Mouse (Mus musculus) limb, embryonic 11.5 days (tissue): ENCODE measurements at regions not wholly inside any gene's neighbourhood (a gene's known extent, or its start where the extent isn't known, plus 50 kb on each side); places are given as distances from the start of the nearest gene placed in this dataset.

Experiments used
- ATAC-seq: fragments of 200-750 bp; cut with Nextera tagmentation; 2 replicates; pipeline ENCODE4 v1.8.0; 2017; ENCODE audit warnings: low read depth; ENCODE audit not compliant: insufficient number of reproducible peaks, low FRiP score, low TSS enrichment
- DNase-seq: peaks from one replicate; pipeline ENCODE4 v3.0.0-alpha.2; 2015; ENCODE audit warnings: low spot score
- H3K27ac ChIP-seq: fragments of 300-500 bp; sonication (generic); replicated peaks from 2 replicates; pipeline ENCODE4 v1.5.1; 2014; ENCODE audit warnings: low read depth, mild to moderate bottlenecking, low read length
- H3K27me3 ChIP-seq: fragments of 300-500 bp; sonication (generic); 2 replicates; pipeline ENCODE4 v1.6.1; 2014; ENCODE audit warnings: mild to moderate bottlenecking, low read length, mixed read lengths; ENCODE audit not compliant: control insufficient read depth, insufficient read depth
- H3K36me3 ChIP-seq: fragments of 300-500 bp; sonication (generic); 2 replicates; pipeline ENCODE4 v1.6.1; 2014; ENCODE audit warnings: mild to moderate bottlenecking, low read length, moderate library complexity, mixed read lengths; ENCODE audit not compliant: control insufficient read depth, insufficient read depth
- H3K4me1 ChIP-seq: fragments of 300-500 bp; sonication (generic); 2 replicates; pipeline ENCODE4 v1.6.1; 2014; ENCODE audit warnings: low read length, mixed read lengths; ENCODE audit not compliant: control insufficient read depth, insufficient read depth
- H3K4me2 ChIP-seq: fragments of 300-500 bp; sonication (generic); 2 replicates; pipeline ENCODE4 v1.6.1; 2014; ENCODE audit warnings: low read depth, mild to moderate bottlenecking, moderate library complexity; ENCODE audit not compliant: severe bottlenecking
- H3K4me3 ChIP-seq: fragments of 300-500 bp; sonication (generic); 2 replicates; pipeline ENCODE4 v1.5.1; 2014; ENCODE audit warnings: low read depth, low read length
- H3K9ac ChIP-seq: fragments of 300-500 bp; sonication (generic); 2 replicates; pipeline ENCODE4 v1.6.1; 2014; ENCODE audit warnings: mild to moderate bottlenecking, low read length
- H3K9me3 ChIP-seq: fragments of 300-500 bp; sonication (generic); 2 replicates; pipeline ENCODE4 v1.6.1; 2016; ENCODE audit warnings: low read length; ENCODE audit not compliant: control insufficient read depth
- WGBS: fragments of 180-500 bp; shearing (Covaris S2); extraction: QIAGEN DNeasy Blood & Tissue Kit; methylation state at CpG from one replicate; pipeline ENCODE4 v1.1.7; 2014; 5-methylcytosine and 5-hydroxymethylcytosine counted together

DNA sequence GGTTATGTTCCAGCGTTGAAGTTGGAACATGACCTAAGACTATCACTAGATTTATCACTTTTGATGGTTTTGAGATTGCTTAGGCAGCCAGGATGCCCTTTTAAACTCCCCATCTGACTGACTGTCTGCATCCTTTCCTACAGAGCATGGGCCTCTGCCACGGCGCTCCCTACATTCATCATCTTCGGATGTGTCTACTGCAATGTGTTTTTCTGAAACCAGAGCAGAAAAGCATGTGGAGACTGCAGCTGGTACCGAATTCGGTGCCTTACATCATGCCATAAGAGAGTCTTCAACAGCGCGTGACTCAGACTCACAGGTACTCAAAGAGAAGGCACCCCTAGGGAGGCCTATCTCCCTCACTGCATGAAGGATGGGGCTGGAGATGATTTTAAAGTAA is 746.0 kb downstream of the Stpg2 start:
- WGBS, result 91% methylated on average over 8 of the region's 8 CpGs
- Histone ChIP-seq H3K4me1 (no peaks in the 10 kb centered on the region), H3K9me3 (no peaks in the 10 kb centered on the region), H3K27me3 (no peaks in the 10 kb centered on the region), H3K36me3 (no peaks in the 10 kb centered on the region), H3K4me3 (no peak overlapping the region), H3K9ac (no peak overlapping the region), H3K27ac (no peak overlapping the region), H3K4me2 (no peak overlapping the region)
- ATAC-seq (no peak), DNase-seq (no peak)

GRCm38 (mm10) chr3:139978172-139978571 is 772.7 kb downstream of the Stpg2 start:
- no peak overlapping the region for H3K4me3 ChIP-seq
- no peaks in the 10 kb centered on the region for H3K9me3 ChIP-seq
- 28% methylated on average over 1 of the region's 1 CpGs for WGBS
- H3K4me2 ChIP-seq, result no peak overlapping the region
- DNase-seq (no peak), ATAC-seq (peak; percentile 67; the same call in 1 of the 2 replicates)
- H3K4me1 ChIP-seq, result no peaks in the 10 kb centered on the region
- no peak overlapping the region for H3K9ac ChIP-seq
- H3K27ac ChIP-seq, result no peak overlapping the region
- no peaks in the 10 kb centered on the region for H3K27me3 ChIP-seq
- H3K36me3 ChIP-seq, result no peaks in the 10 kb centered on the region

DNA sequence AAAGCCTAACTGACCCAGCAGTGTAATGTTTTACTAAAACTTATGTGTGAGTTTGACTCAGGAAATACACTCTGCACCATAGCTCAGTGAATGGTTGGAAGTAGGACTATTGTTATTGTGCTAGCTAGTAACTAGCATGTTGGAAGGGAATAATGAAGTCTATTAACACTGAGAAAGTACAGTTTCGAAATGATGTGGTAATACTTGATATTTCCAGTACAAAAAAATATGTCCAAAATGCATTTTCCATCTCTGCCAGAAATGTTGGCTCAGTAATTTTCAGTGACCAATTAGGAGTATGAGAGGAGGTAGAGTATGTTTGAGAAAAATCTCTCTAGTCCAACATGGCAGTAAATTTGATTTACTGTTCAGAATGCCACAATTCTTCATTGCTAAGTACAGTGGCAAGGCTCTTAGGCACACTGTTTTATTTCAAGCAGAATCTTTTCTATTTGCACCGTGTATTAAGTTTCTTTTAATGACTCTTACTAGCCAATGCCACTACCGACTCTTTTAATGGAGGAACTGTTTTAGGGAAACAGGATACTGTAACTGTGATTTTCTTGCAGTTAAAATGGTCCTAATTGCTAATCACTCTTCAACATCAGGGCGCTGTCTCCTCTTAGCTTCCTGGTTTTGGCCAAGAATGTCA is 780.5 kb downstream of the Stpg2 start:
- Histone ChIP-seq H3K9ac (no peak overlapping the region), H3K4me3 (no peak overlapping the region), H3K36me3 (no peaks in the 10 kb centered on the region), H3K9me3 (no peaks in the 10 kb centered on the region), H3K4me1 (no peaks in the 10 kb centered on the region), H3K27me3 (no peaks in the 10 kb centered on the region), H3K4me2 (no peak overlapping the region), H3K27ac (no peak overlapping the region)
- no peak for DNase-seq
- peak; percentile 42; the same call in 1 of the 2 replicates for ATAC-seq
- WGBS, result 58% methylated on average over 4 of the region's 4 CpGs

DNA sequence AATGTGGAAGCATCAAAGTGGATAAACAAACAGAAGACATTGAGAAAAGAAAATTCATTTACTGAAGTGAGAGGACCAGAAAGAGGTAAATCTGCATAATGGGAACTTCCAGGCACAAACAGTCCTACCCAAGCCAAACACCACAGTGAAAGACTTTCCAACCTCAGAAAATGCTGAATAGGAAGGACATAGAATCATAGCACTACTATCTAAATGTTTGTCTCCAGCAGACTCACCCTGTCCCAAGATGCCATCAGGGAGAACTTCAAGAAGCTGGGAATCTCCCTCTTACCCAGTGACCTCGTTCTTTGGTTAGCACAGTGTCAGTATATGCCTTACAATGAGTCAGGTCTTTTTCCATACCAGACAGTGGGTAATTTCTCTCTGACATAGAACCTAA is 783.4 kb downstream of the Stpg2 start:
- Histone ChIP-seq H3K27ac (no peak overlapping the region), H3K4me1 (no peaks in the 10 kb centered on the region), H3K9ac (no peak overlapping the region), H3K36me3 (no peaks in the 10 kb centered on the region), H3K9me3 (no peaks in the 10 kb centered on the region), H3K4me2 (no peak overlapping the region), H3K4me3 (no peak overlapping the region), H3K27me3 (no peaks in the 10 kb centered on the region)
- 76% methylated on average over 1 of the region's 1 CpGs for WGBS
- ATAC-seq (no peak), DNase-seq (no peak)

GRCm38 (mm10) chr3:139989380-139989779 is 783.9 kb downstream of the Stpg2 start:
- Histone ChIP-seq H3K4me1 (no peaks in the 10 kb centered on the region), H3K9ac (no peak overlapping the region), H3K4me3 (no peak overlapping the region), H3K36me3 (no peaks in the 10 kb centered on the region), H3K27me3 (no peaks in the 10 kb centered on the region), H3K27ac (no peak overlapping the region), H3K9me3 (no peaks in the 10 kb centered on the region), H3K4me2 (no peak overlapping the region)
- no peak for ATAC-seq
- no peak for DNase-seq

GRCm38 (mm10) chr3:140012522-140012921 is 807.0 kb downstream of the Stpg2 start:
- Histone ChIP-seq H3K9me3 (no peaks in the 10 kb centered on the region), H3K27me3 (no peaks in the 10 kb centered on the region), H3K27ac (no peak overlapping the region), H3K4me3 (no peak overlapping the region), H3K9ac (no peak overlapping the region), H3K4me2 (no peak overlapping the region), H3K36me3 (no peaks in the 10 kb centered on the region), H3K4me1 (no peaks in the 10 kb centered on the region)
- no peak for DNase-seq
- ATAC-seq, result no peak
- 76% methylated on average over 2 of the region's 2 CpGs for WGBS

GRCm38 (mm10) chr3:140034101-140034500 is 828.6 kb downstream of the Stpg2 start:
- WGBS, result 84% methylated on average over 3 of the region's 3 CpGs
- ATAC-seq, result no peak
- no peaks in the 10 kb centered on the region for H3K36me3 ChIP-seq
- H3K9ac ChIP-seq, result no peak overlapping the region
- no peak for DNase-seq
- no peaks in the 10 kb centered on the region for H3K27me3 ChIP-seq
- H3K27ac ChIP-seq, result no peak overlapping the region
- H3K4me2 ChIP-seq, result no peak overlapping the region
- H3K4me1 ChIP-seq, result no peaks in the 10 kb centered on the region
- no peak overlapping the region for H3K4me3 ChIP-seq
- no peaks in the 10 kb centered on the region for H3K9me3 ChIP-seq

- Histone ChIP-seq H3K9ac (no peak overlapping the region), H3K4me2 (no peak overlapping the region), H3K27ac (no peak overlapping the region), H3K4me1 (no peaks in the 10 kb centered on the region), H3K4me3 (no peak overlapping the region), H3K36me3 (no peaks in the 10 kb centered on the region), H3K9me3 (no peaks in the 10 kb centered on the region), H3K27me3 (no peaks in the 10 kb centered on the region)
- DNase-seq (no peak), ATAC-seq (no peak)
- WGBS, result 90% methylated on average over 2 of the region's 2 CpGs
These were observed 829.6 kb downstream of the Stpg2 start for GRCm38 (mm10) chr3:140035142-140035541.

GRCm38 (mm10) chr3:140044898-140045297 is 839.4 kb downstream of the Stpg2 start:
- Histone ChIP-seq H3K27me3 (no peaks in the 10 kb centered on the region), H3K4me3 (no peak overlapping the region), H3K27ac (no peak overlapping the region), H3K4me2 (no peak overlapping the region), H3K4me1 (no peaks in the 10 kb centered on the region), H3K9me3 (no peaks in the 10 kb centered on the region), H3K9ac (no peak overlapping the region), H3K36me3 (no peaks in the 10 kb centered on the region)
- no peak for ATAC-seq
- DNase-seq, result no peak
